Mouse (Mus musculus) CD4-positive, CD25-positive, alpha-beta regulatory T cell, adult 4 months (primary cell): ENCODE results near the gene Tns4. TPM values are rescaled to one million over a fixed set of nuclear protein-coding genes. Genes with fewer than 3 reads are reported as not detected.

Experiments used
- polyA plus RNA-seq, 2 experiments: library from polyadenylated mRNA; unstranded; fragments of 100-300 nt; shearing (Covaris generic); gene quantifications; one replicate each; pipeline ENCODE4 v1.2.1; 2017

Gene Tns4
- polyA plus RNA-seq, 2 experiments from 2014 or later = 0.35 TPM; not detected in 1

Other genes with a start within 250 kb of the Tns4 start
- gene Wipf2, start 225.7 kb downstream of the Tns4 start, polyA plus RNA-seq = 10 to 100 TPM; 13.5 to 13.9 TPM
- 1 to 10 TPM; 4.1 to 8.5 TPM for gene Cdc6, start 181.5 kb downstream of the Tns4 start, polyA plus RNA-seq
- gene Rara, start 161.5 kb downstream of the Tns4 start, polyA plus RNA-seq = 1 to 10 TPM; 8.6 to 8.9 TPM
- not detected for gene Gjd3, start 106.3 kb downstream of the Tns4 start, polyA plus RNA-seq
- 10 to 100 TPM; 39.6 to 58.8 TPM for gene Top2a, start 65.1 kb downstream of the Tns4 start, polyA plus RNA-seq
- gene Igfbp4, start 48.1 kb downstream of the Tns4 start, polyA plus RNA-seq = 10 to 100 TPM; 12.6 to 20.7 TPM
- gene Ccr7, start 65.8 kb upstream of the Tns4 start, polyA plus RNA-seq = 100 to 1,000 TPM; 277 to 361 TPM
- 100 to 1,000 TPM; 179 to 201 TPM for gene Smarce1, start 141.7 kb upstream of the Tns4 start, polyA plus RNA-seq
- 1 to 10 TPM; 1.4 to 2.1 TPM for gene Krt222, start 154.8 kb upstream of the Tns4 start, polyA plus RNA-seq
- not detected for gene Krt24, start 196.0 kb upstream of the Tns4 start, polyA plus RNA-seq
- not detected for gene Krt25, start 233.6 kb upstream of the Tns4 start, polyA plus RNA-seq
- not detected for gene Krt26, start 248.7 kb upstream of the Tns4 start, polyA plus RNA-seq